Mouse (Mus musculus) forebrain, embryonic 15.5 days (tissue): ENCODE results near the gene Tspear. TPM values are rescaled to one million over a fixed set of nuclear protein-coding genes. Genes with fewer than 3 reads are reported as not detected.
A peak's percentile ranks its signal among the peaks of the same experiment; 100 is the strongest.

ENCODE experiments used
- ATAC-seq: fragments of 200-750 bp; cut with Nextera tagmentation; replicated peaks from 2 replicates; pipeline ENCODE4 v1.8.0; 2017; ENCODE audit warnings: mild to moderate bottlenecking, moderate TSS enrichment, moderate library complexity
- H3K27ac ChIP-seq: fragments of 300-500 bp; sonication (generic); replicated peaks from 2 replicates; pipeline ENCODE4 v1.5.1; 2015; ENCODE audit warnings: mild to moderate bottlenecking, inconsistent platforms
- H3K27me3 ChIP-seq: fragments of 300-500 bp; sonication (generic); 2 replicates; pipeline ENCODE4 v1.6.1; 2015; ENCODE audit warnings: inconsistent platforms
- H3K36me3 ChIP-seq: fragments of 300-500 bp; sonication (generic); 2 replicates; pipeline ENCODE4 v1.6.1; 2015; ENCODE audit warnings: mild to moderate bottlenecking, inconsistent platforms
- H3K4me1 ChIP-seq: fragments of 300-500 bp; sonication (generic); 2 replicates; pipeline ENCODE4 v1.6.1; 2015; ENCODE audit warnings: inconsistent platforms
- H3K4me2 ChIP-seq: fragments of 300-500 bp; sonication (generic); replicated peaks from 2 replicates; pipeline ENCODE4 v1.6.1; 2015; ENCODE audit warnings: mild to moderate bottlenecking, inconsistent platforms
- H3K4me3 ChIP-seq: fragments of 300-500 bp; sonication (generic); 2 replicates; pipeline ENCODE4 v1.5.1; 2015; ENCODE audit warnings: mild to moderate bottlenecking, inconsistent platforms
- H3K9ac ChIP-seq: fragments of 300-500 bp; sonication (generic); replicated peaks from 2 replicates; pipeline ENCODE4 v1.6.1; 2015; ENCODE audit warnings: mild to moderate bottlenecking, inconsistent platforms
- H3K9me3 ChIP-seq: fragments of 300-500 bp; sonication (generic); 2 replicates; pipeline ENCODE4 v1.6.1; 2016; ENCODE audit warnings: inconsistent platforms
- WGBS: fragments of 180-500 bp; shearing (Covaris S2); methylation state at CpG from one replicate; pipeline ENCODE4 v1.1.7; 2015; ENCODE audit warnings: mixed read lengths; 5-methylcytosine and 5-hydroxymethylcytosine counted together
- polyA plus RNA-seq: library from polyadenylated mRNA; unstranded; fragments of >200 nt; fragmentation: Nextera tagmentation; extraction: Ambion mirVana; gene quantifications from 2 replicates; pipeline ENCODE4 v1.2.1, GENCODE M21; 2015

Tspear gene
- polyA plus RNA-seq, 1 experiment from 2014 or later: 0.52 TPM

DNA sequence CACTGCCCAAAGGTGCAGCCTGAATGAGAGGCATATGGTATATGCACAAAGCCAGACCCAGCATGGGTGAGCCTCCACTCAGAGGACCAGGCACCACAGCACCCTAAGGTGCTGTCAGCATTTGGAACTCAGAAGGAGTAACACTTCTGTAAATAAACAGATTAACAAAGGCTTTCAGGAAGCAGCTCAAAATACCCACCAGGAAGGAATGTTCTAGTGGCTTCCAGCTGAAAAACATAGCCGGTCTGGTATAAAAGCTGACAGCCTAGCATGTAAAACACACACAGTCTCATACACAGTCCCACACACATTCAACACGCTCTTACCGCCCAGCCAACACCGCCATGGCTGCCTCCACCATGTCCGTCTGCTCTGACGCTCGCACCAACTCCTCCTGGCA, 175.3 kb downstream of the Tspear start, which contains the start of gene Gm3285:
Gm3285 (plus strand) TSS at position 301 of the 400 bp plus-strand sequence.
- no peak within 1 kb of the TSS for H3K4me2 ChIP-seq
- H3K36me3 ChIP-seq: no peaks in the 10 kb centered on the region
- no peaks in the 10 kb centered on the region for H3K27me3 ChIP-seq
- H3K4me1 ChIP-seq: no peaks in the 10 kb centered on the region
- no peak within 1 kb of the TSS for H3K27ac ChIP-seq
- 44% methylated on average over 7 of the region's 7 CpGs for WGBS
- H3K9ac ChIP-seq: no peak within 1 kb of the TSS
- no peak for ATAC-seq
- no peak within 1 kb of the TSS for H3K4me3 ChIP-seq
- H3K9me3 ChIP-seq: no peaks in the 10 kb centered on the region

DNA sequence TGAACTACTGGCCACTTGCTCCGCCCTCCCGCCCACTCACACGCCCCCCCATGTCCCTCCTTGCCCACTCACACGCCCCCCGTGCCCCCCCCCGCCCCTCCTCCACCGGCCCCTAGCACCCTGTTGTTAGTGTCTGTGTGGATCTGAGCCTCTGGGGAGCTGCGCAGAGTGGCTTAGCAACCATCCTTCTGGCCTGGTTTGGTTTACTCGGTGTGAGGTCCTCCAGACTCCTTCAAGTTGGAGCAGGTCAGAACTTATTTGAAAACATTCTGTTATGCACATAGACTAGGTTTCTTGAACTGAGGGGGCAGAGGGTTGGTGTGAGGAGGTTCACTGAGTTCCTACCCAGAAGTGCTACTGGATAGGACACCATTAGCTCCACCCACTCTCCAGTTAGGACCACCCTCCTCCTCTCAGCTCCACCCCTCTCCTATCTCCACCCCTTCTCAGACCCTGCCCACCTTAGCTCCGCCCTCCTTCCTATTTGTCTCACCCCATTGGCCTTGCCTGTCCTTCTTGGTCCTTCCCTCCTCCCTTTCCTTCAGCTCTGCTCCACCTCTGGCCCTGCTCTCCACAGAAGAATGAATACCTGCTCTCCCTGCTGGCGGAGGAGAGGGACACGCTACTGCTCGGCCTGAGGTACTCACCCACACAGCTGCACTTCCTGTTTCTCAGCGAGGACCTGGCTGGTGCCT, 177.8 kb downstream of the Tspear start:
- 45% methylated on average over 14 of the region's 14 CpGs for WGBS
- Histone ChIP-seq H3K9ac (0 out of 2 replicates have a peak overlapping the region, but pooled peaks have one; percentile 22), H3K27ac (no peak overlapping the region), H3K9me3 (no peaks in the 10 kb centered on the region), H3K36me3 (no peaks in the 10 kb centered on the region), H3K4me1 (no peaks in the 10 kb centered on the region), H3K27me3 (no peaks in the 10 kb centered on the region), H3K4me2 (peak overlapping the region; percentile 18), H3K4me3 (peak overlapping the region; percentile 11; the same call in 1 of the 2 replicates)
- ATAC-seq: peak; percentile 51; the same call in 1 of the 2 replicates

DNA sequence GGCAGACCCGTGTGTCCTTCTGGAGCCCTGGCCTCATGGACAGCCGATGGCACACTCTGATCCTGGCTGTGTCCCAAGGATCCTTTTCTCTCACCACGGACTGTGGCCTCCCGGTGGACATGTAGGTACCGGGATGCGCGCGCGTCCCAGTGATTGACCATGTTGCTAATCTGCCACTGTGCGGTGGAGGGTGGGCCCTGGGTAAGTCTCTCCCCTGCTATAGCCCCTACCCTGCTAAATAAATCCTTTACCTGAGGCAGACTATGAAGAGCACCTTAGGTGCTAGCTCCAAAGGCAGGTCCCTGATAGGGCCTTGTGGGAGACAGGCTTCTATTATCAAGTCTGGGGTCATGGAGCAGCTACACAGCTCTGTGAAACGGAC, 178.4 kb downstream of the Tspear start:
- Histone ChIP-seq H3K4me2 (peak overlapping the region; percentile 18), H3K36me3 (no peaks in the 10 kb centered on the region), H3K27ac (no peak overlapping the region), H3K9ac (0 out of 2 replicates have a peak overlapping the region, but pooled peaks have one; percentile 22), H3K4me3 (peak overlapping the region; percentile 11; the same call in 1 of the 2 replicates), H3K9me3 (no peaks in the 10 kb centered on the region), H3K27me3 (no peaks in the 10 kb centered on the region), H3K4me1 (no peaks in the 10 kb centered on the region)
- 35% methylated on average over 11 of the region's 11 CpGs for WGBS
- ATAC-seq: no peak

DNA sequence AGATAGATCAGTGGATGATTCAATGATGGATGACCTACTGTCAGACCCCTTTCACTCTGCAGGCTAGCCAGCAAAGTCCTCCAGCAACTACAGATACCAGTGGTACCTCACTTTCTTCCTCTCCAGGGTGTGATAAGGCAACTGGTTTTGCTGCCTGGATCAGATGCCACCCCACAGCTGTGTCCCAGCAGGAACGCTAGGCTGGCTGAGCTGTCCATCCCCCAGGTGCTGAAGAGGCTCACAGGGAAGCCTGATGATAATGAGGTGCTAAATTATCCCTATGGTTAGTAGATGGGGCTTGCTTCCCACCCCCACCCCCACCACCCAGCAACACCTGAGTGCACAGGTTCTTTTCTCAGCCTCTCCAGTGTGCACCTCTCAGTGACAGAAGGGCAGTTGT, 181.2 kb downstream of the Tspear start:
- no peaks in the 10 kb centered on the region for H3K4me1 ChIP-seq
- no peak overlapping the region for H3K4me2 ChIP-seq
- H3K27me3 ChIP-seq: no peaks in the 10 kb centered on the region
- ATAC-seq: no peak
- no peak overlapping the region for H3K27ac ChIP-seq
- 30% methylated on average over 1 of the region's 1 CpGs for WGBS
- no peak overlapping the region for H3K9ac ChIP-seq
- no peaks in the 10 kb centered on the region for H3K9me3 ChIP-seq
- H3K36me3 ChIP-seq: no peaks in the 10 kb centered on the region
- H3K4me3 ChIP-seq: no peak overlapping the region

DNA sequence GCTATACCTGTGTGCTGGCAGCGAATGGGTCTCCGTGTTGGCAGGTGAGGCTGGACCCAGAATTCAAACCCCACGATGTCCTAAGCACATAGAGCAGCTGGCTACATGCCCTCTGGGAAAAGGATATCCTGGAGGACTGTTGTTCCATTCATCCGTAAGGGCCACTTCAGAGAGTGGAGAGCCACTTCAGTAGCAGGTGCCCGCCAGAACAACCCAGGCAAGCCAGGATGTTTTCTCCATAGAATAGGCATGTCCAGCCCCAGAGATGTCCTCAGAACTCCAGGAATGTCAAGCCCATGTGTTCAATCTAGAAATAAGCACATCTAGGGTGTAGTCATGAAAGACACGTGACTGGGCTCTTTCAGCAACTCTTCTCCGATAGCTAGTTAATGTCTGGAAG, 183.3 kb downstream of the Tspear start:
- Histone ChIP-seq H3K27ac (no peak overlapping the region), H3K4me2 (no peak overlapping the region), H3K9me3 (no peaks in the 10 kb centered on the region), H3K36me3 (no peaks in the 10 kb centered on the region), H3K27me3 (no peaks in the 10 kb centered on the region), H3K4me1 (no peaks in the 10 kb centered on the region), H3K9ac (no peak overlapping the region), H3K4me3 (no peak overlapping the region)
- ATAC-seq: no peak
- 85% methylated on average over 7 of the region's 7 CpGs for WGBS

DNA sequence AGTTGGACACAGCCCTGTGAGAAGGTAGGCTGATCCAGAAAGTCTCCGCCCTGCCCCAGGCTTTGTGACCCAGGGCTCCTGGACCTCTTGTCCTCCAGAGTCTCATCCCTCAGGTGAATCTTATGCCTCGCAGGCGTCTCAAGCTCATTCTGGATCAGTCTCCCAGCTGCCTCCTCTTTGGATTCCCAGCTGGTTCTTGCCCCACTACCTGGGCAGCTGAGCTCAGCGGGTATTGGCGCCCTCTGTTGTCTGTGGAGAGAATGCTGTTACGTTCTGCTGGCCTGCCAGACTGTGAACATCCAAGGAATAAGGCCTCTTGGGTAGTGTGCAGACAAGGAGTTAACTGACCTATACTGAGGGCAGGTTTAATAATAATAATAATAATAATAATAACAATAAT, 192.6 kb downstream of the Tspear start:
- Histone ChIP-seq H3K4me3 (no peak overlapping the region), H3K9ac (no peak overlapping the region), H3K36me3 (no peaks in the 10 kb centered on the region), H3K9me3 (no peaks in the 10 kb centered on the region), H3K27me3 (no peaks in the 10 kb centered on the region), H3K4me2 (no peak overlapping the region), H3K27ac (no peak overlapping the region), H3K4me1 (0 out of 2 replicates have a peak, but pooled peaks cover 3% of the 10 kb centered on the region)
- ATAC-seq: no peak
- WGBS: 64% methylated on average over 6 of the region's 6 CpGs

DNA sequence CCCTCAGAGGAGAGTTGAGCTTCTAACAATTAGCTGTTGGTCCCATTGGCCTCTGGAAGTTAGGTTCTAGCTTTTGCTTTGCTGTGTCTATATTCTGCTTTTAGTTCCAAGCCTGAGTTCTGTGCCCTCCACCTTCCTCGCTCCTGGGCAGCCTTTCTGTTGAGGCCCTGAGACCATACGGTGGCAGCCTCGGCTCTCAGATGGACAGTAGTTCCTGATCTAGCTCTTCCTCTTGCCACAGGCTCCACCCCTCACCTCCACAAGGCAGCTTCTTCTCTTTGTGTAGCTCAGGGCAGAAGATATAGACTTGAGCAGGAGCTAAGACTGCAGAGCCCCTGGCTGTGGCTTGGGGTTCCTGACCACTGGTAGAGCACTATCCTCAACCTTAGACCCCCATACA, 193.9 kb downstream of the Tspear start:
- no peak overlapping the region for H3K27ac ChIP-seq
- H3K4me2 ChIP-seq: no peak overlapping the region
- no peaks in the 10 kb centered on the region for H3K27me3 ChIP-seq
- H3K36me3 ChIP-seq: no peaks in the 10 kb centered on the region
- ATAC-seq: no peak
- H3K9me3 ChIP-seq: no peaks in the 10 kb centered on the region
- H3K4me3 ChIP-seq: no peak overlapping the region
- no peak overlapping the region for H3K9ac ChIP-seq
- 0 out of 2 replicates have a peak, but pooled peaks cover 3% of the 10 kb centered on the region for H3K4me1 ChIP-seq
- WGBS: 94% methylated on average over 3 of the region's 3 CpGs

- Histone ChIP-seq H3K27ac (no peak overlapping the region), H3K4me1 (no peaks in the 10 kb centered on the region), H3K9me3 (no peaks in the 10 kb centered on the region), H3K4me2 (no peak overlapping the region), H3K9ac (no peak overlapping the region), H3K36me3 (no peaks in the 10 kb centered on the region), H3K4me3 (no peak overlapping the region), H3K27me3 (no peaks in the 10 kb centered on the region)
- WGBS: 86% methylated on average over 5 of the region's 5 CpGs
- no peak for ATAC-seq
Measured at GRCm38 (mm10) chr10:77882553-77882952, 196.2 kb downstream of the Tspear start.

DNA sequence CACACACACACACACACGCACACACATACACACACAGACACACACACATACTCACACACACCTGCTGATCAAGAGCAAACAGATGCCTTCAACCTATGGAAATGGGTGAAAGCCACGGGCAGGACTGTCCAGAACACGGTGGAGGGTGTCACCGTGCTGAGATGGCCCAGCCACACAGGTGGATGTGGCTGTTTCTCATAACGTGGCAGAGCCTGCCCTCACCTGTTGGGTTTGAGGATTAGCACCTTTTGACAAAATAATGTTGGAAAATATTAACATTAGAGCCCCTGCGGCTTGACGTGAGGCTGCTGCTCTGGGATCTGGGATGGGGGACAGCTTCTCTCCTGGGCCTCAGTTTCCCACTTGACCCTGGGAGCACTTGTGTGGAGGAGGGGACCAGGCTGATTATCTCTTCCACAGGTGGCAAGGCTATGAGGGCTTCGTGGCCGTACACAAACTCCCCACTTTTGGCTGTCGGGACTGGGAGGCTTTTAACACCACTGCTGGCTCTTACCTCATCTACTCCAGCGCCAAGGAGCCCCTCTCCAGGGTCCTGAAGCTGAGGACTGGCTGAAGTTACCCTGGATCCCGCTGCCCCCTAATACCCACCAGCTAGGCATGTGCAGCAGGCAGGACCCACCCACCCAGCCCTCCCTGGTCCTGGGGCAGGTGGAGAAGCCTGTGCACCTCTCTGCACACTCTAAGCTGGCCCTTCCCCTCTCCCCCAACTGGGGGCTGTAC, 199.8 kb downstream of the Tspear start:
- H3K9me3 ChIP-seq: no peaks in the 10 kb centered on the region; the same call in 1 of the 2 replicates
- H3K4me1 ChIP-seq: no peaks in the 10 kb centered on the region
- H3K27ac ChIP-seq: no peak overlapping the region
- no peak overlapping the region for H3K4me2 ChIP-seq
- no peak for ATAC-seq
- H3K27me3 ChIP-seq: no peaks in the 10 kb centered on the region
- WGBS: 53% methylated on average over 12 of the region's 12 CpGs
- no peak overlapping the region for H3K4me3 ChIP-seq
- no peaks in the 10 kb centered on the region for H3K36me3 ChIP-seq
- H3K9ac ChIP-seq: no peak overlapping the region

- Histone ChIP-seq H3K27me3 (no peaks in the 10 kb centered on the region), H3K4me3 (no peak overlapping the region), H3K9me3 (no peaks in the 10 kb centered on the region; the same call in 1 of the 2 replicates), H3K4me2 (no peak overlapping the region), H3K36me3 (no peaks in the 10 kb centered on the region), H3K27ac (no peak overlapping the region), H3K4me1 (no peaks in the 10 kb centered on the region), H3K9ac (no peak overlapping the region)
- WGBS: 72% methylated on average over 8 of the region's 8 CpGs
- no peak for ATAC-seq
Measured at GRCm38 (mm10) chr10:77890987-77891565, 204.7 kb downstream of the Tspear start.

- Histone ChIP-seq H3K9me3 (no peaks in the 10 kb centered on the region), H3K4me3 (no peak overlapping the region), H3K4me1 (peaks cover 5% of the 10 kb centered on the region; the same call in 1 of the 2 replicates), H3K36me3 (no peaks in the 10 kb centered on the region), H3K9ac (no peak overlapping the region), H3K27ac (no peak overlapping the region), H3K4me2 (no peak overlapping the region), H3K27me3 (no peaks in the 10 kb centered on the region)
- WGBS: 64% methylated on average over 5 of the region's 5 CpGs
- ATAC-seq: no peak
Measured at GRCm38 (mm10) chr10:77895562-77895961, 209.2 kb downstream of the Tspear start.

- Histone ChIP-seq H3K36me3 (no peaks in the 10 kb centered on the region), H3K4me3 (no peak overlapping the region), H3K27ac (no peak overlapping the region), H3K27me3 (no peaks in the 10 kb centered on the region), H3K4me1 (peaks cover 21% of the 10 kb centered on the region), H3K4me2 (no peak overlapping the region), H3K9ac (no peak overlapping the region), H3K9me3 (no peaks in the 10 kb centered on the region)
- 78% methylated on average over 7 of the region's 7 CpGs for WGBS
- no peak for ATAC-seq
Measured at GRCm38 (mm10) chr10:77900126-77900525, 213.8 kb downstream of the Tspear start.
